Mouse (Mus musculus): ENCODE results near the gene Cst11.

The Cst11 gene

GRCm38 (mm10) chr2:148771397-148771796 is at the start of gene Cst11:
TSS of gene Cst11 (minus strand) at chr2:148771497.
- in situ Hi-C loops (cut with MboI, MseI): loop anchor here in 1 of 2 experiments (10.0 kb wide), 1 partner anchor 1763 kb away; no protein-coding TSS in a partner anchor

GRCm38 (mm10) chr2:148819909-148820308 is 48.6 kb upstream of the Cst11 start, which contains the start of gene Cst13:
TSS of gene Cst13 (plus strand) at chr2:148820081.
- in situ Hi-C loops (cut with MboI, MseI): no loop called here

- in situ Hi-C loops (cut with MboI, MseI): no loop called here
Measured at GRCm38 (mm10) chr2:148806696-148807095, 35.4 kb upstream of the Cst11 start.

GRCm38 (mm10) chr2:148801491-148801921 is 30.2 kb upstream of the Cst11 start:
- in situ Hi-C loops (cut with MboI, MseI): no loop called here

GRCm38 (mm10) chr2:148798485-148798884 is 27.2 kb upstream of the Cst11 start, which contains the start of gene Cst8:
TSS of gene Cst8 (plus strand) at chr2:148798785.
- in situ Hi-C loops (cut with MboI, MseI): no loop called here

- in situ Hi-C loops (cut with MboI, MseI): loop anchor here in 1 of 2 experiments (10.0 kb wide), 1 partner anchor 1854 kb away; no protein-coding TSS in a partner anchor
Measured at GRCm38 (mm10) chr2:148789142-148789541, 17.8 kb upstream of the Cst11 start, which contains the start of gene Cst12. TSS of gene Cst12 (plus strand) at chr2:148789361.

GRCm38 (mm10) chr2:148781709-148782108 is 10.4 kb upstream of the Cst11 start, which contains the start of gene 8030411F24Rik:
TSS of gene 8030411F24Rik (plus strand) at chr2:148782009.
- in situ Hi-C loops (cut with MboI, MseI): loop anchor here in 1 of 2 experiments (10.0 kb wide), 1 partner anchor 1847 kb away; no protein-coding TSS in a partner anchor

GRCm38 (mm10) chr2:148763648-148764388 is 7.5 kb downstream of the Cst11 start:
- in situ Hi-C loops (cut with MboI, MseI): no loop called here

- in situ Hi-C loops (cut with MboI, MseI): loop anchor here (5.0 kb wide), 2 partner anchors 82 to 148 kb away; partner anchors contain the start of gene Nxt1 (in 1 of the 2)
Measured at GRCm38 (mm10) chr2:148754310-148754846, 16.9 kb downstream of the Cst11 start.

GRCm38 (mm10) chr2:148751893-148752813 is 19.1 kb downstream of the Cst11 start:
- in situ Hi-C loops (cut with MboI, MseI): loop anchor here (5.0 kb wide), 2 partner anchors 80 to 150 kb away; partner anchors contain the start of gene Nxt1 (in 1 of the 2)

- in situ Hi-C loops (cut with MboI, MseI): loop anchor here (5.0 kb wide), 2 partner anchors 78 to 152 kb away; partner anchors contain the start of gene Nxt1 (in 1 of the 2)
Measured at GRCm38 (mm10) chr2:148750058-148750457, 21.2 kb downstream of the Cst11 start, which contains the start of gene Cstl1. TSS of gene Cstl1 (plus strand) at chr2:148750358.

- in situ Hi-C loops (cut with MboI, MseI): no loop called here
Measured at GRCm38 (mm10) chr2:148743846-148744407, 27.4 kb downstream of the Cst11 start.

GRCm38 (mm10) chr2:148743001-148743400 is 28.3 kb downstream of the Cst11 start:
- in situ Hi-C loops (cut with MboI, MseI): no loop called here

- in situ Hi-C loops (cut with MboI, MseI): no loop called here
Measured at GRCm38 (mm10) chr2:148732327-148733000, 38.8 kb downstream of the Cst11 start, which contains the start of gene Napb. TSS of gene Napb (minus strand) at chr2:148732467.

- in situ Hi-C loops (cut with MboI, MseI): no loop called here
Measured at GRCm38 (mm10) chr2:148731614-148732326, 39.5 kb downstream of the Cst11 start.

GRCm38 (mm10) chr2:148719271-148719995 is 51.9 kb downstream of the Cst11 start:
- in situ Hi-C loops (cut with MboI, MseI): no loop called here
